Mouse (Mus musculus) A20 (cell line): ENCODE results near the gene Gm21913.
"Not testable (repeated sequence)": the region's sequence is repeated elsewhere in the genome, so short reads cannot be mapped to it uniquely, and the experiment has no call there.

Source experiments
- DNase-seq: peaks from one replicate; pipeline ENCODE4 v3.0.0-alpha.2; 2011; ENCODE audit warnings: low read depth, low spot score

Gm21913 gene

DNA sequence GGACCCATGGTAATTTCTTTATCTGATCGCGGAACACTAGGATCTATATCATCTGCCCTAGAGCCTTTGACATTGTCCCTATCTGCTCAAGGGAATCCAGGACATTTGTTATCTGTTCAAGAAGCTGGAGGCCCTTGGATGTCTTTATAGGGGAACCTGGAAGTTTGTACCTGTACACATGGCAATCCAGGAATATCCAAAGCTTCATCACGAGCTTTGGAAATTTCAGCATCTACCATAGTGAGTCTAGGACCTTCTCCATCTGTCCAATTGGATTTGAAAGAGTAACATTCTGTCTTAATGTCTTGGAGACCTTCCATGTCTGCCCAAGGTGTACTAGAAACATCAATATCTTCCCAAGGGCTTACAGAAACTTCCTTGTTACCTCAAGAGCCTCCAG lies at the start of gene Gm21913:
Gm21913 (plus strand) TSS at position 301 of the 400 bp plus-strand sequence.
- DNase-seq, result not testable (repeated sequence)
